Mouse (Mus musculus): ENCODE data around the gene Gm11111. TPM values are rescaled to one million over a fixed set of nuclear protein-coding genes. Genes with fewer than 3 reads are reported as not detected.
A peak's percentile ranks its signal among the peaks of the same experiment; 100 is the strongest.

Gene Gm11111
- not detected in 2 replicates for polyA plus RNA-seq (2015; fragmentation: Nextera tagmentation; extraction: Ambion mirVana)

DNA sequence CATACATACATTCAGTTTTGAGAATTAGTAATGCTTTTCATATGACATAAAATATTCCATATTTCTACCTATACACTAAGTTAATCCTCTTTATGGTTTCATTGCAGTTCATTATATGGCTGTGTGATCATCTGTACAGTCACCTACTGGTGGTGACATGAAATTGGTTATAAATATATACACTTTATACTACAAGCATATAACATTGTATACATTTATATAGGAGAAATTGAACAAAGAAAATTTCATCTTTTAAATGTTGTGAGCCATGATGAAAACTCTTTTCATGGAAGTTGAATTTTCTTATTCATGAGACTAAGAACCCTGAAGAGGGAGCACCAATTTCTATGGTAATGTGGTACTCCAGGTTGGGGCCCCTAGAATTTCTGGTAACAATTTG is at the start of gene Gm11111:
Gene Gm11111, plus strand, starts transcription at position 301 of the 400 bp plus-strand sequence.
- no peaks in the 10 kb centered on the region for H3K36me3 ChIP-seq
- no peak within 1 kb of the TSS for H3K4me3 ChIP-seq
- no peak within 1 kb of the TSS for H3K9ac ChIP-seq
- no peak within 1 kb of the TSS for H3K4me2 ChIP-seq
- no peaks in the 10 kb centered on the region for H3K27me3 ChIP-seq
- H3K27ac ChIP-seq (replicated peaks), result no peak within 1 kb of the TSS
- no peaks in the 10 kb centered on the region for H3K9me3 ChIP-seq
- no peak for ATAC-seq (ENCODE audit: low read depth)
- H3K4me1 ChIP-seq (replicated peaks), result no peaks in the 10 kb centered on the region

- WGBS, result 37% methylated on average over 7 of the region's 7 CpGs
- ATAC-seq (ENCODE audit: low read depth), result no peak
These were observed 36.3 kb upstream of the Gm11111 start for GRCm38 (mm10) chr5:98516214-98516613.

DNA sequence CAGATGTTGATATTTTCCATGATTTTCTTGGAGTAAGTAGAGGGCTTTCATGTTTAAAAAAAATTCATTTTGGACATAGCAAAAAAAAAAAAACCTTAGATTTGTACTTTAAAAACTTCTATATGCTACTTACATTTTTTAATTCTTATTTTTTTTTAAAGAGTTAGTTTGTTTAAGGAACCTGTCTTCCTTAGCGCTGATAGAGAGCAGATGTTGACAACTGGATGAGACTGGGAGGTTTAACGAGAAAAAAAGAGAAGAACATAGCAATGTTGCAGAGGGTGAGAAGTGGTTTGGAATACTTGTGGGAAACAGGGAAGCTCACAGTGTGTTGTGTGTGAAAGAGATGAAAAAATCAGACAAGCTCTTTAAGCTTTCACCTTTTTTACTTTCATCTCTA is 32.4 kb upstream of the Gm11111 start:
- Histone ChIP-seq H3K9me3 (no peaks in the 10 kb centered on the region), H3K9ac (no peak overlapping the region), H3K27ac (replicated peaks) (no peak overlapping the region), H3K4me3 (no peak overlapping the region), H3K36me3 (no peaks in the 10 kb centered on the region), H3K27me3 (no peaks in the 10 kb centered on the region), H3K4me1 (replicated peaks) (no peaks in the 10 kb centered on the region), H3K4me2 (no peak overlapping the region)
- 76% methylated on average over 2 of the region's 2 CpGs for WGBS
- no peak for ATAC-seq (ENCODE audit: low read depth)

More at GRCm38 (mm10) chr5:98516214-98516613, 36.3 kb upstream of the Gm11111 start:
- Histone ChIP-seq H3K27ac (replicated peaks) (no peak overlapping the region), H3K27me3 (no peaks in the 10 kb centered on the region), H3K36me3 (no peaks in the 10 kb centered on the region), H3K9me3 (no peaks in the 10 kb centered on the region), H3K4me1 (replicated peaks) (no peaks in the 10 kb centered on the region), H3K9ac (no peak overlapping the region), H3K4me3 (no peak overlapping the region), H3K4me2 (no peak overlapping the region)

- Histone ChIP-seq H3K4me2 (no peak overlapping the region), H3K36me3 (no peaks in the 10 kb centered on the region), H3K9me3 (no peaks in the 10 kb centered on the region), H3K4me3 (no peak overlapping the region), H3K4me1 (replicated peaks) (no peaks in the 10 kb centered on the region), H3K27ac (replicated peaks) (no peak overlapping the region), H3K9ac (no peak overlapping the region), H3K27me3 (no peaks in the 10 kb centered on the region)
- no peak for ATAC-seq (ENCODE audit: low read depth)
- WGBS, result 93% methylated on average over 7 of the region's 7 CpGs
These were observed 30.1 kb upstream of the Gm11111 start for GRCm38 (mm10) chr5:98522270-98522977.

GRCm38 (mm10) chr5:98523050-98523449 is 29.4 kb upstream of the Gm11111 start:
- Histone ChIP-seq H3K9me3 (no peaks in the 10 kb centered on the region), H3K4me1 (replicated peaks) (no peaks in the 10 kb centered on the region), H3K9ac (no peak overlapping the region), H3K27ac (replicated peaks) (no peak overlapping the region), H3K4me2 (no peak overlapping the region), H3K4me3 (no peak overlapping the region), H3K27me3 (no peaks in the 10 kb centered on the region), H3K36me3 (no peaks in the 10 kb centered on the region)
- ATAC-seq (ENCODE audit: low read depth), result no peak
- WGBS, result 80% methylated on average over 7 of the region's 7 CpGs

GRCm38 (mm10) chr5:98523783-98524182 is 28.7 kb upstream of the Gm11111 start:
- Histone ChIP-seq H3K4me2 (no peak overlapping the region), H3K9ac (no peak overlapping the region), H3K27ac (replicated peaks) (no peak overlapping the region), H3K27me3 (no peaks in the 10 kb centered on the region), H3K4me1 (replicated peaks) (no peaks in the 10 kb centered on the region), H3K4me3 (no peak overlapping the region), H3K36me3 (no peaks in the 10 kb centered on the region), H3K9me3 (no peaks in the 10 kb centered on the region)
- WGBS, result 97% methylated on average over 1 of the region's 1 CpGs
- ATAC-seq (ENCODE audit: low read depth), result no peak

GRCm38 (mm10) chr5:98541333-98541732 is 11.2 kb upstream of the Gm11111 start:
- 81% methylated on average over 1 of the region's 1 CpGs for WGBS
- Histone ChIP-seq H3K9me3 (no peaks in the 10 kb centered on the region), H3K36me3 (no peaks in the 10 kb centered on the region), H3K4me3 (no peak overlapping the region), H3K27me3 (no peaks in the 10 kb centered on the region), H3K9ac (no peak overlapping the region), H3K27ac (replicated peaks) (no peak overlapping the region), H3K4me1 (replicated peaks) (no peaks in the 10 kb centered on the region), H3K4me2 (no peak overlapping the region)
- ATAC-seq (ENCODE audit: low read depth), result no peak

DNA sequence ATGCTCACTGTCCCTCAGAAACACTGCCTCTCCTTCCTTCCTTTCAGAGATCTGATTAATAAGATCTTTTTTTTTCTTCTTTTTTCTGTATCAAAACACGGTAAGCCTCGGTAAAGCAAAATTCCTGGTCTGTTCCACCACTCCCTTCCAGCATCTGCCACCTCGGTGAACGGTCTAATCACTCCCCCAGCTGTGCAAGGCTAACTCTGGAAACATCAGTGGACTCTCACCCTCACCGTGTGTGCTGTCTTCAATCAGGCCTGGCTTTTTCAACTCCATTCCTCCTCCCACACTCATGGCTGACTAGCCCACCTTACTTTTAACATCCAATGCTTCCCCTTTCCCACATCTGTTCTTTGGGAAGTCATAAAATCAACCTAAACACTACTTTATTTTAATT is 2.2 kb upstream of the Gm11111 start:
- no peak overlapping the region for H3K4me3 ChIP-seq
- ATAC-seq (ENCODE audit: low read depth), result no peak
- no peaks in the 10 kb centered on the region for H3K9me3 ChIP-seq
- 66% methylated on average over 5 of the region's 5 CpGs for WGBS
- no peak overlapping the region for H3K4me2 ChIP-seq
- H3K27me3 ChIP-seq, result no peaks in the 10 kb centered on the region
- no peaks in the 10 kb centered on the region for H3K36me3 ChIP-seq
- H3K27ac ChIP-seq (replicated peaks), result no peak overlapping the region
- H3K4me1 ChIP-seq (replicated peaks), result no peaks in the 10 kb centered on the region
- no peak overlapping the region for H3K9ac ChIP-seq

DNA sequence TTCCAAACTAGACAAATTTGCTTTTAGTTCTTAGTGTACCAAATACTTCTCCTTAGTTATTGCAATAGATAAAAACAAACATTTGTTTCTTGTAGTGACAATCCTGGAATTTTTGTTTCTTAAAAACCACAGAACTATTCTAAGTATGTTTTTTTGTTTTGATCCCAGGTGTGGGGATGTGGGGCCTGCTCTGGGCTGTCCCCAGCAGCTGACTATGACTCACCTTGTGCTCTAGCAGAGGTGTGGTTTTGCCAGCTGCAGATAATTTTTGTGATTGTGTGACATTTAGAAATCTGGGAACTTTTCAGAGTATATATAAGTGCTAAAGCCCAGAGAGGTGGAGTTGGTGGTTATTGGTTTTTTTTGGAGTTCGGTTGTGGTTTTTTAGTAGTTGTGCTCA is 1.6 kb upstream of the Gm11111 start:
- Histone ChIP-seq H3K4me2 (no peak overlapping the region), H3K4me1 (replicated peaks) (no peaks in the 10 kb centered on the region), H3K4me3 (no peak overlapping the region), H3K36me3 (no peaks in the 10 kb centered on the region), H3K9ac (no peak overlapping the region), H3K27me3 (no peaks in the 10 kb centered on the region), H3K9me3 (no peaks in the 10 kb centered on the region), H3K27ac (replicated peaks) (no peak overlapping the region)
- WGBS, result 94% methylated on average over 1 of the region's 1 CpGs
- no peak for ATAC-seq (ENCODE audit: low read depth)

GRCm38 (mm10) chr5:98552811-98553601 is 511 bp downstream of the Gm11111 start:
- Histone ChIP-seq H3K4me3 (no peak overlapping the region), H3K4me1 (replicated peaks) (no peaks in the 10 kb centered on the region), H3K27ac (replicated peaks) (no peak overlapping the region), H3K9ac (no peak overlapping the region), H3K36me3 (no peaks in the 10 kb centered on the region), H3K9me3 (no peaks in the 10 kb centered on the region), H3K4me2 (no peak overlapping the region), H3K27me3 (no peaks in the 10 kb centered on the region)
- no peak for ATAC-seq (ENCODE audit: low read depth)
- 73% methylated on average over 7 of the region's 7 CpGs for WGBS

DNA sequence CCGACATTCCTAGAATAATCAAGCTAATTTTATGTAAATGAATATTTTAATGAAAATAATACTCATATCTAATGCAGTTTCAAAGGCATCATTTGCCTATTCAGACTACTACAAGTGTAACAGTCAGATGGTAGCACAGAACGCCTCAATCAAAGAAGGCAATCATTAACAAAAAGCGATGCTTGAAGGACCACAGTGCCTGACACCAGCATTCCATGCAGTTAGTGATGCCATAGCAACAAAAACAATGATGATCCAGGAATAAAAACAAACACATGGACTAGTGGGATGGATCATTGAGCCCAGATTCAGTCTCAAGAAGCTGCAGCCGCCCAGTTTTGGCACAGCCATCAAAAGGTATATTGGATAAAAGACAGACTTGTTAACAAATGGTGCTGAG is 8.8 kb downstream of the Gm11111 start:
- WGBS, result 34% methylated on average over 4 of the region's 4 CpGs
- no peaks in the 10 kb centered on the region for H3K4me1 ChIP-seq (replicated peaks)
- no peaks in the 10 kb centered on the region for H3K9me3 ChIP-seq
- no peaks in the 10 kb centered on the region for H3K36me3 ChIP-seq
- H3K9ac ChIP-seq, result no peak overlapping the region
- H3K4me3 ChIP-seq, result no peak overlapping the region
- 0 out of 2 replicates have a peak, but pooled peaks have one; percentile 15 for ATAC-seq (ENCODE audit: low read depth)
- H3K4me2 ChIP-seq, result no peak overlapping the region
- H3K27me3 ChIP-seq, result no peaks in the 10 kb centered on the region
- H3K27ac ChIP-seq (replicated peaks), result no peak overlapping the region

- ATAC-seq (ENCODE audit: low read depth), result no peak
- 80% methylated on average over 9 of the region's 9 CpGs for WGBS
These were observed 10.3 kb downstream of the Gm11111 start for GRCm38 (mm10) chr5:98562806-98563205.

More at GRCm38 (mm10) chr5:98562806-98563205, 10.3 kb downstream of the Gm11111 start:
- no peak overlapping the region for H3K27ac ChIP-seq (replicated peaks)
- no peaks in the 10 kb centered on the region for H3K9me3 ChIP-seq
- no peaks in the 10 kb centered on the region for H3K4me1 ChIP-seq (replicated peaks)
- no peak overlapping the region for H3K4me3 ChIP-seq
- H3K27me3 ChIP-seq, result no peaks in the 10 kb centered on the region
- H3K4me2 ChIP-seq, result no peak overlapping the region
- no peak overlapping the region for H3K9ac ChIP-seq
- H3K36me3 ChIP-seq, result no peaks in the 10 kb centered on the region
